Mouse (Mus musculus) heart, adult 2 months (tissue): ENCODE measurements at regions not wholly inside any gene's neighbourhood (a gene's known extent, or its start where the extent isn't known, plus 50 kb on each side); places are given as distances from the start of the nearest gene placed in this dataset.

ENCODE experiments used
- CTCF ChIP-seq: fragments of 200-600 bp; IDR thresholded peaks from 2 replicates; pipeline ENCODE4 v1.8.1; 2022; ENCODE audit warnings: antibody characterized with exemption, mild to moderate bottlenecking, moderate library complexity
- EP300 ChIP-seq: fragments of 200-500 bp; IDR thresholded peaks from 2 replicates; pipeline ENCODE4 v1.6.1; 2011; ENCODE audit warnings: low read depth, low read length, control low read depth; ENCODE audit not compliant: insufficient read depth
- POLR2A ChIP-seq: fragments of 200-500 bp; IDR thresholded peaks from 2 replicates; pipeline ENCODE4 v1.6.1; 2011; ENCODE audit warnings: mild to moderate bottlenecking, low read depth, low read length, control low read depth; ENCODE audit not compliant: insufficient read depth

GRCm38 (mm10) chr12:12825842-12826241 is 115.9 kb downstream of the Mycn start:
- no peak for TF ChIP-seq CTCF
- TF ChIP-seq POLR2A = no peak
- no peak for TF ChIP-seq EP300
